Comparison of ENCODE assay signal across 21 mouse cellular contexts in genomic region chr13:60407344-60407743, GRCm38 (mm10).
DNase-seq lines count a peak whose midpoint lies in the region; ATAC-seq and TF ChIP-seq lines count a peak whose summit lies in the region.
"Had no signal": no experiment of that assay in that cellular context is flagged by ENCODE, and none has a peak within 500 bp of the region (broad histone marks: within the 10 kb centered on the region; RNA-seq: fewer than 3 reads in every experiment).

No protein-coding gene starts in this region.

- ATAC-seq in embryonic facial prominence, embryonic 14.5 days (ENCODE audit: low read depth) = peak; percentile 7; the same call in 1 of the 2 replicates
- no peak for ATAC-seq in granulocyte monocyte progenitor cell, adult 5-6 weeks (replicated peaks; ENCODE audit: poor library complexity, severe bottlenecking)
- ATAC-seq: CD4-positive, CD25-positive, alpha-beta regulatory T cell, adult 4 months; forebrain, embryonic 13.5 days; intestine, postnatal 0 days had no signal

- no peak overlapping the region for H3K9ac ChIP-seq in heart, adult 2 months (ENCODE audit: low read depth, low read length)
- H3K9ac ChIP-seq in embryonic facial prominence, embryonic 14.5 days (ENCODE audit: low read depth, low read length) = no peak overlapping the region
- H3K9ac ChIP-seq: forebrain, embryonic 13.5 days; hindbrain, embryonic 12.5 days; hindbrain, embryonic 15.5 days had no signal

- no peaks in the 10 kb centered on the region for H3K27me3 ChIP-seq in heart, adult 2 months (ENCODE audit: control insufficient read depth, insufficient read depth, low read length)
- no peaks in the 10 kb centered on the region for H3K27me3 ChIP-seq in embryonic facial prominence, embryonic 14.5 days (replicated peaks; ENCODE audit: control insufficient read depth, insufficient read depth, low read length)
- H3K27me3 ChIP-seq: forebrain, embryonic 13.5 days; hindbrain, embryonic 12.5 days; hindbrain, embryonic 15.5 days had no signal

- no peaks in the 10 kb centered on the region for H3K9me3 ChIP-seq in embryonic facial prominence, embryonic 14.5 days (ENCODE audit: control insufficient read depth, low read length)
- H3K9me3 ChIP-seq: forebrain, embryonic 13.5 days; hindbrain, embryonic 12.5 days; hindbrain, embryonic 15.5 days had no signal

- no peak overlapping the region for H3K4me3 ChIP-seq in heart, adult 2 months
- no peak overlapping the region for H3K4me3 ChIP-seq in embryonic facial prominence, embryonic 14.5 days (ENCODE audit: low read depth, low read length)
- H3K4me3 ChIP-seq: forebrain, embryonic 10.5 days; forebrain, embryonic 13.5 days; hindbrain, embryonic 12.5 days; hindbrain, embryonic 15.5 days had no signal

- TF ChIP-seq POLR2A in heart, adult 2 months (IDR thresholded peaks at IDR 0.05; ENCODE audit: insufficient read depth, low read depth, low read length) = no peak

- TF ChIP-seq CTCF in heart, adult 2 months (IDR thresholded peaks at IDR 0.05) = no peak

- H3K4me2 ChIP-seq in embryonic facial prominence, embryonic 14.5 days (ENCODE audit: low read depth, low read length) = no peak overlapping the region
- H3K4me2 ChIP-seq: forebrain, embryonic 13.5 days; heart, embryonic 11.5 days; hindbrain, embryonic 12.5 days; hindbrain, embryonic 15.5 days had no signal

- no peaks in the 10 kb centered on the region for H3K36me3 ChIP-seq in heart, adult 2 months (ENCODE audit: control insufficient read depth, insufficient read depth, low read length)
- H3K36me3 ChIP-seq in embryonic facial prominence, embryonic 14.5 days (ENCODE audit: control insufficient read depth, insufficient read depth, low read length) = no peaks in the 10 kb centered on the region
- H3K36me3 ChIP-seq: forebrain, embryonic 10.5 days; hindbrain, embryonic 12.5 days; hindbrain, embryonic 15.5 days had no signal

- H3K79me2 ChIP-seq in heart, adult 2 months (replicated peaks; ENCODE audit: control insufficient read depth, insufficient read depth, low read length) = no peaks in the 10 kb centered on the region

- no peak for TF ChIP-seq EP300 in heart, adult 2 months (IDR thresholded peaks at IDR 0.05; ENCODE audit: insufficient read depth, low read depth, low read length)

- peak; percentile 79 for DNase-seq in heart, adult 11 months
- no peak for DNase-seq in heart, adult 2 months
- DNase-seq in embryonic facial prominence, embryonic 14.5 days (ENCODE audit: low spot score) = no peak
- DNase-seq in skeletal muscle tissue, adult 2 months (ENCODE audit: low read depth, low spot score) = peak; percentile 59
- DNase-seq in cerebellum, adult 9-11 months = no peak
- DNase-seq: adrenal gland, adult 2 months; adrenal gland, postnatal 14 days; cerebellum, adult 11-12 months; cerebellum, adult 8-10 months; cerebellum, postnatal 36 days; embryo, embryonic 11 days; gastrocnemius, postnatal 10 days; kidney, adult 2 months had no signal

- 87% methylated on average over 4 of the region's 4 CpGs for WGBS in heart, adult 2 months
- WGBS in embryonic facial prominence, embryonic 14.5 days = 84% methylated on average over 4 of the region's 4 CpGs

- no peak overlapping the region for H3K27ac ChIP-seq in heart, adult 2 months
- H3K27ac ChIP-seq in embryonic facial prominence, embryonic 14.5 days (replicated peaks; ENCODE audit: low read depth, low read length) = no peak overlapping the region
- H3K27ac ChIP-seq: forebrain, embryonic 10.5 days; forebrain, embryonic 13.5 days; hindbrain, embryonic 12.5 days; hindbrain, embryonic 15.5 days had no signal

- no peaks in the 10 kb centered on the region for H3K4me1 ChIP-seq in heart, adult 2 months (ENCODE audit: control insufficient read depth, insufficient read depth, low read length)
- H3K4me1 ChIP-seq in embryonic facial prominence, embryonic 14.5 days (ENCODE audit: control insufficient read depth, insufficient read depth, low read length) = peaks cover 20% of the 10 kb centered on the region; the same call in 1 of the 2 replicates
- H3K4me1 ChIP-seq: forebrain, embryonic 13.5 days; hindbrain, embryonic 15.5 days had no signal

- intact Hi-C loops in heart, adult 2 months (cut with DNase I) = no loop called here

Comparison
In these comparisons a context has a peak if more than half of its experiments do, and no peak if none do; other contexts are left out.
1. DNase-seq: peak in heart, adult 11 months (single experiment) and skeletal muscle tissue, adult 2 months (single experiment); none in heart, adult 2 months (0 of 2), embryonic facial prominence, embryonic 14.5 days (single experiment) and cerebellum, adult 9-11 months (single experiment).